Mouse (Mus musculus) hindbrain, embryonic 11.5 days (tissue): ENCODE measurements around the gene Sox18. TPM values are rescaled to one million over a fixed set of nuclear protein-coding genes. Genes with fewer than 3 reads are reported as not detected.

Experiments
- ATAC-seq: fragments of 200-750 bp; cut with Nextera tagmentation; 2 replicates; pipeline ENCODE4 v1.8.0; 2017; ENCODE audit warnings: mild to moderate bottlenecking, moderate TSS enrichment, moderate library complexity; ENCODE audit not compliant: low FRiP score
- DNase-seq: peaks from one replicate; pipeline ENCODE4 v3.0.0-alpha.2; 2015; ENCODE audit warnings: low spot score
- H3K27ac ChIP-seq: fragments of 300-500 bp; sonication (generic); 2 replicates; pipeline ENCODE4 v1.5.1; 2014; ENCODE audit warnings: mild to moderate bottlenecking, low read depth, low read length
- H3K27me3 ChIP-seq: fragments of 300-500 bp; sonication (generic); 2 replicates; pipeline ENCODE4 v1.6.1; 2014; ENCODE audit warnings: mild to moderate bottlenecking, low read length, moderate library complexity, mixed read lengths; ENCODE audit not compliant: control insufficient read depth, insufficient read depth
- H3K36me3 ChIP-seq: fragments of 300-500 bp; sonication (generic); 2 replicates; pipeline ENCODE4 v1.6.1; 2014; ENCODE audit warnings: mild to moderate bottlenecking, low read length, moderate library complexity, mixed read lengths; ENCODE audit not compliant: control insufficient read depth, insufficient read depth
- H3K4me1 ChIP-seq: fragments of 300-500 bp; sonication (generic); replicated peaks from 2 replicates; pipeline ENCODE4 v1.6.1; 2014; ENCODE audit warnings: low read length, mixed read lengths; ENCODE audit not compliant: control insufficient read depth, insufficient read depth
- H3K4me2 ChIP-seq: fragments of 300-500 bp; sonication (generic); replicated peaks from 2 replicates; pipeline ENCODE4 v1.6.1; 2014; ENCODE audit warnings: mild to moderate bottlenecking, low read depth, low read length
- H3K4me3 ChIP-seq: fragments of 300-500 bp; sonication (generic); 2 replicates; pipeline ENCODE4 v1.5.1; 2014; ENCODE audit warnings: low read depth, low read length
- H3K9ac ChIP-seq: fragments of 300-500 bp; sonication (generic); 2 replicates; pipeline ENCODE4 v1.6.1; 2014; ENCODE audit warnings: low read depth, low read length
- H3K9me3 ChIP-seq: fragments of 300-500 bp; sonication (generic); 2 replicates; pipeline ENCODE4 v1.6.1; 2016; ENCODE audit warnings: low read length; ENCODE audit not compliant: control insufficient read depth
- WGBS: fragments of 180-500 bp; shearing (Covaris S2); extraction: QIAGEN DNeasy Blood & Tissue Kit; methylation state at CpG from one replicate; pipeline ENCODE4 v1.1.7; 2014; 5-methylcytosine and 5-hydroxymethylcytosine counted together
- polyA plus RNA-seq: library from polyadenylated mRNA; unstranded; fragments of >200 nt; fragmentation: Nextera tagmentation; extraction: Ambion mirVana; gene quantifications from 2 replicates; pipeline ENCODE4 v1.2.1, GENCODE M21; 2014

Sox18 gene
- polyA plus RNA-seq, 1 experiment from 2014 or later: 17.0 TPM

DNA sequence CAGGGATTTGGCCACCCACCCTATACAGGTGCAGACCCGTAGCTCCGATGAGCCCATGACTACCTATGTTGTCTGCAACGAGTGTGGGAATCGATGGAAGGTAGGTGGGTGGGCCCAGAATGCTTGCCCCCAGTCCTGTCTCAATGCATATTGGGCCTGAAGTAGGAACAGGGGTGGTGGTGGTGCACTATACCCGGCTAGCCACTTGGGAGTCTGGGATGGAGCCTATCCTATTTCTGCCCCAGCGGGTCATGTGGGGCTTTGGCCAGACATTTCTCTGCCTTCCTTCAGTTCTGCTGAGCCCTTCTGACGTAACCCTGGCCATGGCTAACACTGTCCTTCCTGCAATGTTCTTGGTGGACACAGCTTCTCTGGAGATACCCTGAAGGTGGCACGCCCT lies 16.1 kb upstream of the Sox18 start:
- H3K9me3 ChIP-seq: no peaks in the 10 kb centered on the region
- no peak for ATAC-seq
- no peak overlapping the region for H3K9ac ChIP-seq
- H3K4me1 ChIP-seq: no peaks in the 10 kb centered on the region
- DNase-seq: no peak
- 90% methylated on average over 8 of the region's 8 CpGs for WGBS
- H3K27me3 ChIP-seq: no peaks in the 10 kb centered on the region
- no peak overlapping the region for H3K4me2 ChIP-seq
- H3K36me3 ChIP-seq: peaks cover 3% of the 10 kb centered on the region; the same call in 1 of the 2 replicates
- H3K4me3 ChIP-seq: no peak overlapping the region
- H3K27ac ChIP-seq: no peak overlapping the region

GRCm38 (mm10) chr2:181685686-181686085 lies 14.2 kb upstream of the Sox18 start:
- peaks cover 3% of the 10 kb centered on the region; the same call in 1 of the 2 replicates for H3K36me3 ChIP-seq
- no peak overlapping the region for H3K9ac ChIP-seq
- no peaks in the 10 kb centered on the region for H3K27me3 ChIP-seq
- no peak overlapping the region for H3K27ac ChIP-seq
- H3K9me3 ChIP-seq: no peaks in the 10 kb centered on the region
- H3K4me2 ChIP-seq: no peak overlapping the region
- peaks cover 7% of the 10 kb centered on the region; the same call in 1 of the 2 replicates for H3K4me1 ChIP-seq
- DNase-seq (no peak), ATAC-seq (no peak)
- WGBS: 94% methylated on average over 4 of the region's 4 CpGs
- H3K4me3 ChIP-seq: no peak overlapping the region

DNA sequence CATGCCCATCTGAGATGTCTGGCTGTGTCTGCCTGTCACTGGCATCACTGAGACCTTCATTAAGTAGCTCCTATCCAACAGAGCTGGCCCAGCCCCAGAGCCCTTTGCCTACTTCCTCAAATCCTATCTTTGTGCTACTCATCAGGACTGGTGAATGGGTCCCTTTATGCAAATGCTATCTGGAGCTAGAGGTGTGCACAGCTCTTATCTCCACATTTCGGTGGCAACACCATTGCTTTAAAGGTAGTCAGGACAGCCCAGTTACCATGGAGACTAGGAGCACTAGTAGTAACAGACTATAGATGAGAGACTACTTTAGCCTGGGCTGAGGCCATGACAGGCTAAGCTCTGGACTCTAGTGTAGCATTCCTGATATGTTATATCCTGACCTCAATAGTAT lies 13.3 kb upstream of the Sox18 start:
- Histone ChIP-seq H3K27ac (no peak overlapping the region), H3K27me3 (no peaks in the 10 kb centered on the region), H3K36me3 (peaks cover 3% of the 10 kb centered on the region; the same call in 1 of the 2 replicates), H3K4me2 (no peak overlapping the region), H3K4me3 (no peak overlapping the region), H3K9me3 (no peaks in the 10 kb centered on the region), H3K9ac (no peak overlapping the region), H3K4me1 (peaks cover 7% of the 10 kb centered on the region; the same call in 1 of the 2 replicates)
- 93% methylated on average over 1 of the region's 1 CpGs for WGBS
- DNase-seq (no peak), ATAC-seq (no peak)

GRCm38 (mm10) chr2:181683381-181683780 lies 11.9 kb upstream of the Sox18 start:
- Histone ChIP-seq H3K4me2 (no peak overlapping the region), H3K9ac (no peak overlapping the region), H3K27ac (no peak overlapping the region), H3K27me3 (no peaks in the 10 kb centered on the region), H3K9me3 (no peaks in the 10 kb centered on the region), H3K4me1 (peaks cover 7% of the 10 kb centered on the region; the same call in 1 of the 2 replicates), H3K4me3 (no peak overlapping the region), H3K36me3 (peaks cover 3% of the 10 kb centered on the region; the same call in 1 of the 2 replicates)
- 61% methylated on average over 4 of the region's 4 CpGs for WGBS
- no peak for ATAC-seq
- DNase-seq: no peak

GRCm38 (mm10) chr2:181681978-181682377 lies 10.5 kb upstream of the Sox18 start:
- DNase-seq (no peak), ATAC-seq (no peak)
- WGBS: 93% methylated on average over 1 of the region's 1 CpGs
- Histone ChIP-seq H3K4me2 (no peak overlapping the region), H3K4me1 (peaks cover 7% of the 10 kb centered on the region; the same call in 1 of the 2 replicates), H3K27me3 (no peaks in the 10 kb centered on the region), H3K27ac (no peak overlapping the region), H3K9me3 (no peaks in the 10 kb centered on the region), H3K36me3 (no peaks in the 10 kb centered on the region), H3K9ac (no peak overlapping the region), H3K4me3 (no peak overlapping the region)

DNA sequence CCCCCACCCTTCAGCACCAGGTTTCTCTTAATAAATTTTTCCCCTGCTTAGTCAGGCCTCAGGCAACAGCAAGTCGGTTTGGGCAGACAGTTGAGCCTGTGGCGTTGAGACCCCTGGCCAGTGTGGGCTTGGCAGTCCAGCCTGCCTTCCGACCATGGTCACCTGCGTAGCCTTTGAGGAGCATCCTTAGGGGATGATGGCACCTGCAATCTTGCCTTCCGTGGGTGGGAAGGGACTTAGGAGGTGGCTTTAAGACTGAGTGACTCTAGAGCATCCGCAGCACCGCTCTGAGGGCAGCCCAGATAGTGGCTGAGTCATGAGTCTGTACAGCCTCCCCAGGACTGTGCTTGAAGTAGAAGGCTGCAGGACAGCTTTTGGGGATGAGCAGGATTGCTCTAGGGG lies 9.3 kb upstream of the Sox18 start:
- ATAC-seq: peak; percentile 25
- peak overlapping the region; percentile 82 for H3K9ac ChIP-seq
- DNase-seq: no peak
- H3K27me3 ChIP-seq: no peaks in the 10 kb centered on the region
- no peak overlapping the region for H3K27ac ChIP-seq
- WGBS: 20% methylated on average over 7 of the region's 7 CpGs
- H3K4me1 ChIP-seq: peaks cover 7% of the 10 kb centered on the region
- no peaks in the 10 kb centered on the region for H3K36me3 ChIP-seq
- H3K4me3 ChIP-seq: peak overlapping the region; percentile 64
- peak overlapping the region; percentile 95 for H3K4me2 ChIP-seq
- H3K9me3 ChIP-seq: no peaks in the 10 kb centered on the region

GRCm38 (mm10) chr2:181679951-181680715 lies 8.7 kb upstream of the Sox18 start, which contains the start of gene Tcea2:
Tcea2 (plus strand) TSS chr2:181680310.
- H3K27me3 ChIP-seq: no peaks in the 10 kb centered on the region
- H3K4me2 ChIP-seq: peak within 1 kb of the TSS; percentile 95
- no peak within 1 kb of the TSS for H3K27ac ChIP-seq
- under 1% methylated on average over 69 of the region's 69 CpGs for WGBS
- H3K4me3 ChIP-seq: peak within 1 kb of the TSS; percentile 64
- ATAC-seq (peak; percentile 69), DNase-seq (peak; percentile 76)
- peak within 1 kb of the TSS; percentile 82 for H3K9ac ChIP-seq
- H3K9me3 ChIP-seq: no peaks in the 10 kb centered on the region
- peaks cover 7% of the 10 kb centered on the region for H3K4me1 ChIP-seq
- H3K36me3 ChIP-seq: no peaks in the 10 kb centered on the region

- H3K27me3 ChIP-seq: no peaks in the 10 kb centered on the region
- ATAC-seq (peak; percentile 60), DNase-seq (peak; percentile 78)
- H3K36me3 ChIP-seq: no peaks in the 10 kb centered on the region
- H3K9ac ChIP-seq: no peak overlapping the region
- H3K4me1 ChIP-seq: peaks cover 7% of the 10 kb centered on the region
- no peak overlapping the region for H3K4me3 ChIP-seq
- H3K9me3 ChIP-seq: no peaks in the 10 kb centered on the region
- H3K4me2 ChIP-seq: no peak overlapping the region
- H3K27ac ChIP-seq: no peak overlapping the region
- 50% methylated on average over 1 of the region's 1 CpGs for WGBS
Measured at GRCm38 (mm10) chr2:181678780-181679179, 7.3 kb upstream of the Sox18 start.

DNA sequence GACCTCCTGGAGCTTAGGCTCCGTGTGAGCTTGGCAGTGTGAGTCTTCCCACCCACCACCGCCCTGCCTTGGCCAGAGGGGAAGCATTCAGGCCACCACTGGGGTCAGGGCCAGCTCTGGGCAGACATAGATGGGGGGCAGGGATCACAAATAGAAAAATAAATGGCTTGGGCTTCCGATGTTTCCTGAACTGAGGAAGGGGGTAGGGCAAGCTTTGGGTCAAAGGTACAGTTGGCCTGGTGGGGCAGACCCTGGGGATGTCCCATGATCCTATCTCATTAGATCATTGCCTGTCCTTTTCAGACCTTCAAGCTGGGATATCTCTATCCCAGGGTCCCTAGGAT lies 6.3 kb upstream of the Sox18 start:
- Histone ChIP-seq H3K27me3 (peaks cover 1% of the 10 kb centered on the region), H3K4me1 (peaks cover 7% of the 10 kb centered on the region), H3K9ac (no peak overlapping the region), H3K4me2 (no peak overlapping the region), H3K27ac (no peak overlapping the region), H3K4me3 (no peak overlapping the region), H3K36me3 (no peaks in the 10 kb centered on the region), H3K9me3 (no peaks in the 10 kb centered on the region)
- no peak for ATAC-seq
- 57% methylated on average over 3 of the region's 3 CpGs for whole genome bisulfite sequencing
- no peak for DNase-seq
